Mouse (Mus musculus) brain, adult 2 months (tissue): Measurements from ENCODE around the gene Serpina3k.
"Not testable (repeated sequence)": the region's sequence is repeated elsewhere in the genome, so short reads cannot be mapped to it uniquely, and the experiment has no call there.

Experiments
- DNase-seq: peaks from one replicate; pipeline ENCODE4 v3.0.0; 2011; ENCODE audit warnings: low read depth, low spot score

Serpina3k gene

DNA sequence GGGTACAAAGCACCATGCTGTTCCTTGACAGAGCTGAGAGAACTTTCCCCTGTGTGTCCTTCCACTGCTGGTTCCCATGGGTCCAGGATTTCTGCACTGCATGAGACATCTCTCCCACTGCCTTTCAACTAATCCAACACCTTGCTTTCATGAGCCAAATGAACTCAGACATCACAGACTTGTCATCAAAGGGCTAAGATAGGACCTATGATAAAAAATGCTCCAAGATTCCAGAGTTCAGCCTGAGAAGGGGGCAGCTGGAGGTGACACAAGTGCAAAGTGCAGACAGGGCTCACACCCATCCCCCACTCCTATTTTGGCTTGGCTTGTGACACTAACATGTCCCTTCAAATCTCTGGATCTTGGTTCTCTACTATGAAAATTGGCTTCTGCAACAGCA is 50.2 kb downstream of the Serpina3k start:
- no peak for DNase-seq

DNA sequence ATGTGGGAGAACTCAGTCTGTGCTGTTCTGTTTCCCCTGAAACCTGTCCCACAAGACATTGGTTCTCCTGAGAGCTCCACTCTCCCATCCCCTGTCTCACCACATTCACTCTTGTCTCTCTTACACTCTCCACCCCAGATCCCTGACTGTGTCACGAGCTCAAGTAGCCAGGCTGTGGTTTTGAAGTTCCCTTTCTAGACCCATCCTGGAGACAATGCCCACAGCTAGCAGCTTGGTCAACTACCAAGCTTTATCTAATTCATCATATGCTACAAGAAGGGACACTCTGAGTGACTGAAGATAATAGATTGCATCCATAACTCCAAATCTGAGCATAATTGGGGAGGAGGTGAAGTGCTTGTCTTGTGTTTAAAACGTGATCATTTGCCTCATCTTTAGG is 52.8 kb downstream of the Serpina3k start:
- not testable (repeated sequence) for DNase-seq
